Mouse (Mus musculus): ENCODE measurements around the gene Acy3. TPM values are rescaled to one million over a fixed set of nuclear protein-coding genes. Genes with fewer than 3 reads are reported as not detected.

Gene Acy3
- polyA plus RNA-seq, 1 experiment: 27.7 TPM

GRCm38 (mm10) chr19:4011086-4011485 is 24.7 kb downstream of the Acy3 start:
- DNase-seq: no peak
- Histone ChIP-seq H3K4me3 (replicated peaks; ENCODE audit: extremely low read depth, low read depth, low read length) (no peak overlapping the region), H3K4me1 (ENCODE audit: control insufficient read depth, insufficient read depth, low read length) (peaks cover 3% of the 10 kb centered on the region)
- TF ChIP-seq CTCF (IDR thresholded peaks at IDR 0.05; ENCODE audit: insufficient read depth, low read length): no peak
- no peak for TF ChIP-seq POLR2A (IDR thresholded peaks at IDR 0.05; ENCODE audit: borderline replicate concordance, extremely low read depth, low read depth, low read length)
- 94% methylated on average over 5 of the region's 5 CpGs for WGBS

DNA sequence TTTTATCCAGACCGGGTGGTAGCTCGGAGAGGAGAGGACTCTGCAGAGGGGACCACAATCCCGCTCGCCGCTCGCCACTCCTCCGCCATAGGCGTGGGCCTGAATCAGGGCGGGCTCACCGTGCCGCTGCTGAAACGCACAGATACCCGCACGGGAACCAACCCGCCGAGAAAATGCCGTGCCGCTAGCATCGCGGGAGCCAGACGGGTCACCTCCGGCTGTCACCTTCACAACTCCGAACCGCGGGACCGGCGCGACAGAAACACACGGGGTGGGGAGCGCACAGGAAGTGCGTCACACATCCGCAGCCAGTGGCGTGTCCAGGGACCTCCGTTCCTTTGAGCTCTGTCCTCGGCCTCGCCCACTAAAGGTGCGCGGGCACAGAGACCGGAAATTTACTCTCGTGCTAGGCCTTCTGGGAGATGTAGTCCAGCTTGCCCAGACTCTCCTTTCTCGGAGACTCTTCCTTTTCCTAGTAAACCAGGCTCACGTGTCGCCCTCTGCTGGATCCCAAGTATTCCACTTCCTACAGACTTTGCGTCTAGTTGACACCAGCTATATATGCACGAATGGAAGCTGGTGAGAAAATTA is 26.2 kb downstream of the Acy3 start, which contains the start of gene Ndufv1:
TSS of gene Ndufv1 (minus strand) at position 375 of the 591 bp plus-strand sequence.
- peak; percentile 94 for DNase-seq
- WGBS: 1% methylated on average over 45 of the region's 45 CpGs
- TF ChIP-seq POLR2A (IDR thresholded peaks at IDR 0.05; ENCODE audit: borderline replicate concordance, extremely low read depth, low read depth, low read length) (peak; percentile 86; the same call in 1 of the 2 replicates), CTCF (IDR thresholded peaks at IDR 0.05; ENCODE audit: insufficient read depth, low read length) (peak; percentile 64)
- peaks cover 3% of the 10 kb centered on the region for H3K4me1 ChIP-seq (ENCODE audit: control insufficient read depth, insufficient read depth, low read length)
- peak within 1 kb of the TSS; percentile 75 for H3K4me3 ChIP-seq (replicated peaks; ENCODE audit: extremely low read depth, low read depth, low read length)

DNA sequence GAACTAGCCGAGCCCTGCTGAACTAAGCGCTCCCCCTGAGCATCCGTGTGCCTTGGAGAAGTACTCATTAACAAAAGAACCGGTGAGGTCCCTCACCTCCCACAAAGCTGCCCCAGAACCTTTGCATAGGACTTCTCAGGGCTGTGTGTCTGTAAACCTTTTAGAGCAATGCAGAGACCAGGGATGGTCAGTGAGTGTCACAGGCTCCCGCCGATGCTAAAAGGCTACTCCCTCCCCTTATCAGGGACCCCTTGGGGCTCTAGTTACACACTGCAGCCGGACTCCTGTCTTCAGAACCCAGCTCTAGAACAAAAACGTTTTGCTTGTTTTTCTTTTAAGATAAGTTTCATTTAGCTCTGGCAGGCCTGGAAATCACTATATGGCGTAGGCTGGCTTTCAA is 26.7 kb downstream of the Acy3 start:
- Histone ChIP-seq H3K4me3 (replicated peaks; ENCODE audit: extremely low read depth, low read depth, low read length) (peak overlapping the region; percentile 45), H3K4me1 (ENCODE audit: control insufficient read depth, insufficient read depth, low read length) (peaks cover 3% of the 10 kb centered on the region)
- TF ChIP-seq CTCF (IDR thresholded peaks at IDR 0.05; ENCODE audit: insufficient read depth, low read length) (no peak), POLR2A (IDR thresholded peaks at IDR 0.05; ENCODE audit: borderline replicate concordance, extremely low read depth, low read depth, low read length) (no peak)
- DNase-seq: no peak
- WGBS: 18% methylated on average over 9 of the region's 9 CpGs

- TF ChIP-seq CTCF (IDR thresholded peaks at IDR 0.05; ENCODE audit: insufficient read depth, low read length) (no peak), POLR2A (IDR thresholded peaks at IDR 0.05; ENCODE audit: borderline replicate concordance, extremely low read depth, low read depth, low read length) (no peak)
These were observed 28.4 kb downstream of the Acy3 start for GRCm38 (mm10) chr19:4014802-4015201.

GRCm38 (mm10) chr19:4015635-4016034 is 29.3 kb downstream of the Acy3 start:
- DNase-seq: no peak
- no peak for TF ChIP-seq CTCF (IDR thresholded peaks at IDR 0.05; ENCODE audit: insufficient read depth, low read length)
- no peak for TF ChIP-seq POLR2A (IDR thresholded peaks at IDR 0.05; ENCODE audit: borderline replicate concordance, extremely low read depth, low read depth, low read length)
- 61% methylated on average over 5 of the region's 5 CpGs for WGBS
- H3K4me1 ChIP-seq (ENCODE audit: control insufficient read depth, insufficient read depth, low read length): peaks cover 3% of the 10 kb centered on the region
- no peak overlapping the region for H3K4me3 ChIP-seq (replicated peaks; ENCODE audit: extremely low read depth, low read depth, low read length)

More at GRCm38 (mm10) chr19:4014802-4015201, 28.4 kb downstream of the Acy3 start:
- no peak for DNase-seq
- Histone ChIP-seq H3K4me3 (replicated peaks; ENCODE audit: extremely low read depth, low read depth, low read length) (no peak overlapping the region), H3K4me1 (ENCODE audit: control insufficient read depth, insufficient read depth, low read length) (peaks cover 3% of the 10 kb centered on the region)

DNA sequence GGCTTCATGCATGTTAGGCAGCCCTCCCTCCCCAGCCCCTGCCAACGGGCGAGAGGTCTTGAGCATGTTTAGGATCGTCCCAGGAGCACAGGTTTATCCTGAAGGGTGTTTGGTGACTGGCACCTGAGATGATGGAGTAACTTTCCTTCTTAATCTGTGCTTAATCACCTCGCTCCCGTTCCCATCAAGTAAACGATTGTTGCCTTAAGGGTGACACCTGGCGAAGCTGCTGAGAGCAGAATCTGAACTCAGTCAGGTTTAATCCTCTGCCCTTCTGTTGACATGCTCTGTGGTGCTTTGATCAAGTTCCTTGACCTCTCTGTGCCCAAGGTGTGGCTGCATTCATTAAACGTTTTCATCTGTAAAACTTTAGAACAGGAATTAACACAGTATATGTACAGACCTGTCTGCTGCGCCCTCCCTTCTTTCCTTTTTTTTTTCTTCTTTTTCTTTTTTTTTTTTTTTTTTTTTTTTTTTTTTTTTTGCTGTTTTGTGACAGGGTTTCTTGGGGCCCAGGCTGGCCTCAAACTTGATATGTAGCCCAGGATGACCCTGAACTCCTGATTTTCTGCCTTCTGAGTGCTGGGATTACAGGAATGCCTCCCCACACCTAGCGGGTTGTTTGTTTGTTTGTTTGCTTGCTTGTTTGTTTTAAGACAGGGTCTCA is 31.7 kb downstream of the Acy3 start:
- 55% methylated on average over 10 of the region's 10 CpGs for WGBS

GRCm38 (mm10) chr19:4018743-4019583 is 32.6 kb downstream of the Acy3 start:
- Histone ChIP-seq H3K4me3 (replicated peaks; ENCODE audit: extremely low read depth, low read depth, low read length) (no peak overlapping the region), H3K4me1 (ENCODE audit: control insufficient read depth, insufficient read depth, low read length) (no peaks in the 10 kb centered on the region)
- peak; percentile 85 for TF ChIP-seq CTCF (IDR thresholded peaks at IDR 0.05; ENCODE audit: insufficient read depth, low read length)
- TF ChIP-seq POLR2A (IDR thresholded peaks at IDR 0.05; ENCODE audit: borderline replicate concordance, extremely low read depth, low read depth, low read length): no peak
- DNase-seq: peak; percentile 73
- WGBS: 16% methylated on average over 18 of the region's 18 CpGs

More for the DNA sequence above, 31.7 kb downstream of the Acy3 start:
- H3K4me3 ChIP-seq (replicated peaks; ENCODE audit: extremely low read depth, low read depth, low read length): no peak overlapping the region
- peaks cover under 1% of the 10 kb centered on the region; the same call in 1 of the 2 replicates for H3K4me1 ChIP-seq (ENCODE audit: control insufficient read depth, insufficient read depth, low read length)
- TF ChIP-seq POLR2A (IDR thresholded peaks at IDR 0.05; ENCODE audit: borderline replicate concordance, extremely low read depth, low read depth, low read length): no peak
- no peak for TF ChIP-seq CTCF (IDR thresholded peaks at IDR 0.05; ENCODE audit: insufficient read depth, low read length)
- no peak for DNase-seq

DNA sequence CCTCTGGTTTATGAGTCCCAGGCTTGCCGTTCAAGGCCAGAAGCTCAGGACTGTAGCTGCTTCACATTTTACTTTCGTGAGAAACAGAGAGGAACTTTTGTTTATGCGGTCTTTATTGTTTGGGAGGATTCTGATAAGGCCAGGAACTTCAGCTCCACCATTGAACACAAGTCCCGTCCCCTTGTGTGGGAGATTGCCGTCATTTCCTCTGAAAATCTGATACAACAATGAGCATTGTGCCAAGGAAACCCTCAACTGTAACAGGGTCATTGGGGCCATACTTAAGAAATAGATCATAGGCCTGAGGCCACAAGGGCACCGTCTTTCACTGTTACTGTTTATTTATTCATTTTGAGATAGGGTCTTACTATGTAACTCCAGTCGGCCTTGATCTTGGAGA is 36.8 kb downstream of the Acy3 start:
- H3K4me3 ChIP-seq (replicated peaks; ENCODE audit: extremely low read depth, low read depth, low read length): no peak overlapping the region
- 37% methylated on average over 7 of the region's 7 CpGs for WGBS
- no peak for TF ChIP-seq CTCF (IDR thresholded peaks at IDR 0.05; ENCODE audit: insufficient read depth, low read length)
- TF ChIP-seq POLR2A (IDR thresholded peaks at IDR 0.05; ENCODE audit: borderline replicate concordance, extremely low read depth, low read depth, low read length): no peak

DNA sequence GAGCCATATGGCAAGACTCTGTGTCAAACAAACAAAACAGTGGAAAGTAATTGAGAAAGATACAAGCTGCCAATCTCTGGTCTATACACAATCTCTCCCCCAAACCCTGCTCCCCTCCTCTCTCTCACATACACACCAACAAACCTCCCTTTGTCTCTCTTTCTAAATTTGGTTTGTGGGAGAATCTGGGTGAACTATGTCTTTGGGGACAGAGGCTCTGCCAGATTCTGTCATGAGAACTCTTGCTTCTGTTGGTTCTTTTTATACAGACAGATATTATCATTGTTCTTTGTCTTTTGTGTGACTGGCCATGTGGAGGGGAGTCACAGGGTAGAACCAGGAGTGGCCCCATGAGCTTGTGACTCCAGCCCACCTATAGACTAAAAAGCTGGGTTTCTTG is 41.2 kb downstream of the Acy3 start:
- Histone ChIP-seq H3K4me3 (replicated peaks; ENCODE audit: extremely low read depth, low read depth, low read length) (no peak overlapping the region), H3K4me1 (ENCODE audit: control insufficient read depth, insufficient read depth, low read length) (no peaks in the 10 kb centered on the region)
- no peak for TF ChIP-seq CTCF (IDR thresholded peaks at IDR 0.05; ENCODE audit: insufficient read depth, low read length)
- no peak for TF ChIP-seq POLR2A (IDR thresholded peaks at IDR 0.05; ENCODE audit: borderline replicate concordance, extremely low read depth, low read depth, low read length)
- DNase-seq: no peak

More for the DNA sequence above, 36.8 kb downstream of the Acy3 start:
- no peaks in the 10 kb centered on the region for H3K4me1 ChIP-seq (ENCODE audit: control insufficient read depth, insufficient read depth, low read length)
- DNase-seq: no peak

All from lung, adult 2 months (tissue).